Mouse (Mus musculus): ENCODE measurements around the gene Klf12. TPM values are rescaled to one million over a fixed set of nuclear protein-coding genes. Genes with fewer than 3 reads are reported as not detected.

Gene Klf12
- polyA plus RNA-seq, 1 experiment from 2014 or later = 11.8 TPM

DNA sequence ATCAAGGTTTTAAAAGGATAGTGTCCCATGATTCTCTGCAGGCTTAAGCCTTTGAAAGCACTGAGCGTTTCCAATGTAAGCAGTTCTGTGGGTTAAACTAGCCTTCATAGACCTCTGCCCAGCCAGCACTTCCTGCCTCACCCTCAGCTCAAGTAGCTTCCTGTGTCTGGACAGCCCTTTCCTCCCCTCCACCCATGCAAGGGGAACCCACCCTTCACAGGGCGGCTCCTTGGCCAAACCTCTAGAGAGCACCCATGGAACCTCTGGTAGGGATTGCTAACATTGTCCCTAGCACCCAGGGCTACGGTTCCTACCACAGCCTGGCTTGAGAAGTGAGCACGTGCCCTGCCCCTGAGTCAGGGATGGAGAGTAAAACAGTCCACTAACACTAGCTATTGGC lies 23.9 kb downstream of the Klf12 start:
- H3K27ac ChIP-seq (ENCODE audit: low read depth, low read length) = no peak overlapping the region
- ATAC-seq (replicated peaks; ENCODE audit: low FRiP score) (no peak), DNase-seq (ENCODE audit: low spot score) (no peak)
- WGBS = 54% methylated on average over 4 of the region's 4 CpGs
- H3K9ac ChIP-seq (ENCODE audit: low read depth, low read length) = no peak overlapping the region
- no peaks in the 10 kb centered on the region for H3K4me1 ChIP-seq (replicated peaks; ENCODE audit: control insufficient read depth, insufficient read depth, low read length)
- H3K27me3 ChIP-seq (replicated peaks; ENCODE audit: control insufficient read depth, insufficient read depth, low read length) = no peaks in the 10 kb centered on the region
- H3K4me2 ChIP-seq = no peak overlapping the region
- H3K9me3 ChIP-seq (ENCODE audit: control insufficient read depth, low read length) = no peaks in the 10 kb centered on the region
- H3K36me3 ChIP-seq (ENCODE audit: control insufficient read depth, insufficient read depth, low read length) = no peaks in the 10 kb centered on the region
- H3K4me3 ChIP-seq (ENCODE audit: low read depth, low read length) = no peak overlapping the region

DNA sequence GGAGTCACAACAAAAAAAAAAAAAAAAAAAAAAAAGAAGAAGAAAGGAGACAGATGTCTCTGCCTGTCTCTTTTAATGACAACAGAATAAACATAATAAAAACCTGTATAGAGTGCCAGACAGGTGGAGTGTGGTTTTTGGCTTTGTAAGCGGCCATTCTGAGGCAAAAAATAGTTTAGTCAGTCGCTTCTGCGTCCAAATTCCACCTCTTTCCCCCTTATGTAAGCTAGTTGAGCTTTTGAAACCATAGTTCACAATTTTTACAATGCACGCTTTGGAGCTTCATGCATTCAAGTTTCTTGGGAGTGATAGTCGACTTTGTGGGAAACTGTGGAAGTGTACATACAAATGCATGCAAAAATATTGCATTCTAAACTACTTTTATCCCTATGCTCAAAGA lies 41.4 kb downstream of the Klf12 start:
- no peak for DNase-seq (ENCODE audit: low spot score)

DNA sequence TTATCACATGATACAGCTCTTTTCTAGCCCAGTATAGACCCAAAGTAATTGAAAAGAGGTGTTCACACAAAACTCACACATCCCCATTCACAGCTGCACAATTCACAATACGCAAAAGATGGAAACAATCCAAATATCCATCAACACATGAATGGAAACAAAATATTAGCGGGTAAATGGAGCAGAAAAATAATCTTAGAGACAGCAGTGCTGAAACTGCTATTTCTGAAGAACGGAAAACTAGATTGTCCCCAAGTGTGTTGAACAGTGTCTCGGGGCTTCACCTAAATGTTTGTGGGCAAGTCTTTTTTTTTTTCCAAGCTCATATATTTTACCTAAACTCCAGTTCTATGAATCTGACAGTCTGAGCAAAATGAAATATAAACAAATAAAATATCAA lies 44.6 kb downstream of the Klf12 start:
- Histone ChIP-seq H3K4me3 (ENCODE audit: low read depth, low read length) (no peak overlapping the region), H3K9ac (ENCODE audit: low read depth, low read length) (no peak overlapping the region), H3K27ac (ENCODE audit: low read depth, low read length) (no peak overlapping the region), H3K36me3 (ENCODE audit: control insufficient read depth, insufficient read depth, low read length) (no peaks in the 10 kb centered on the region), H3K27me3 (replicated peaks; ENCODE audit: control insufficient read depth, insufficient read depth, low read length) (no peaks in the 10 kb centered on the region), H3K4me1 (replicated peaks; ENCODE audit: control insufficient read depth, insufficient read depth, low read length) (no peaks in the 10 kb centered on the region), H3K9me3 (ENCODE audit: control insufficient read depth, low read length) (no peaks in the 10 kb centered on the region), H3K4me2 (no peak overlapping the region)
- WGBS = 84% methylated on average over 4 of the region's 4 CpGs
- ATAC-seq (replicated peaks; ENCODE audit: low FRiP score) (no peak), DNase-seq (ENCODE audit: low spot score) (no peak)

More for the DNA sequence above, 41.4 kb downstream of the Klf12 start:
- Histone ChIP-seq H3K36me3 (ENCODE audit: control insufficient read depth, insufficient read depth, low read length) (no peaks in the 10 kb centered on the region; the same call in 1 of the 2 replicates), H3K4me1 (replicated peaks; ENCODE audit: control insufficient read depth, insufficient read depth, low read length) (no peaks in the 10 kb centered on the region), H3K4me2 (no peak overlapping the region), H3K27me3 (replicated peaks; ENCODE audit: control insufficient read depth, insufficient read depth, low read length) (no peaks in the 10 kb centered on the region), H3K4me3 (ENCODE audit: low read depth, low read length) (no peak overlapping the region), H3K27ac (ENCODE audit: low read depth, low read length) (no peak overlapping the region), H3K9ac (ENCODE audit: low read depth, low read length) (no peak overlapping the region), H3K9me3 (ENCODE audit: control insufficient read depth, low read length) (no peaks in the 10 kb centered on the region)
- WGBS = 86% methylated on average over 5 of the region's 5 CpGs
- no peak for ATAC-seq (replicated peaks; ENCODE audit: low FRiP score)

DNA sequence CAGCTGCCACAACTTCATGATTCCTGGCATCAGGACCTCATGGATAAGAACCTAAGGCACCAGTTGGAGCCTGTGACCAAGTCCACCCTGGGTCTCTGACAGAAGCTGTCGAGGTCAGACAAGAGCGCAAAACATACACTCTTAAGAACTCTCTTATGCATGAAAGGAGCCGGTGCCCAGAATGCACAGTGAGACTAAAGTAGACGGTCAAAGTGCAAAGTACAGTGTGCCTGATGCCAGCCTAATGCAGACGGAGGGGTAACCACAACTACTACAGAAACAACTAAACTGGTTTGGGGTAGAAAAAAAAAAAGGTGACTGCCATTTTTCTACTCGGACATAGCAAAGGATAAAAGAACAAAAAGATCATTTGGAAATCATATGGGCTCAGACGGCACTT lies 47.7 kb downstream of the Klf12 start:
- no peak overlapping the region for H3K4me2 ChIP-seq
- H3K4me3 ChIP-seq (ENCODE audit: low read depth, low read length) = no peak overlapping the region
- no peaks in the 10 kb centered on the region for H3K4me1 ChIP-seq (replicated peaks; ENCODE audit: control insufficient read depth, insufficient read depth, low read length)
- H3K27me3 ChIP-seq (replicated peaks; ENCODE audit: control insufficient read depth, insufficient read depth, low read length) = no peaks in the 10 kb centered on the region
- no peak overlapping the region for H3K27ac ChIP-seq (ENCODE audit: low read depth, low read length)
- H3K9ac ChIP-seq (ENCODE audit: low read depth, low read length) = no peak overlapping the region
- no peak for DNase-seq (ENCODE audit: low spot score)
- 85% methylated on average over 7 of the region's 7 CpGs for WGBS
- no peaks in the 10 kb centered on the region for H3K36me3 ChIP-seq (ENCODE audit: control insufficient read depth, insufficient read depth, low read length)
- H3K9me3 ChIP-seq (ENCODE audit: control insufficient read depth, low read length) = no peaks in the 10 kb centered on the region
- no peak for ATAC-seq (replicated peaks; ENCODE audit: low FRiP score)

DNA sequence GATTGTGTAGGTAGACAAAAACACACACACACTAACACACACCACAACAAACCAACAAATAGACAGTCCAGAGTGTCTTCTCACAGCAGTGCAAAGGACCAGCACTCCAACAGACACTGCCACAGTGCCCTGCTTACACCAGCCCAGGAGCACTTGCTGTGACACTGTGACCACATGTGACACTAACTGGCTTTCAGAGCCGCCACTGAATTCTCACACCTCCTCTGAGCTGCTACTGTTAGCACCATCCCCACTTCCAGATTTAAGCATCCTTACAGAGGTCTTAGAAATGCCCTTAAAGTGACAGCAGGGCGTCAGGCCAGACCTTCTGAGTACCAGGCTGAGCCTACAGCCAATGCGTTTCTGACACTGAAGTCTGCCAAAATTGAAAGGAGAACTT lies 48.7 kb downstream of the Klf12 start:
- ATAC-seq (replicated peaks; ENCODE audit: low FRiP score) = no peak
- WGBS = 40% methylated on average over 3 of the region's 3 CpGs
- no peak for DNase-seq (ENCODE audit: low spot score)
- no peaks in the 10 kb centered on the region for H3K4me1 ChIP-seq (replicated peaks; ENCODE audit: control insufficient read depth, insufficient read depth, low read length)
- H3K36me3 ChIP-seq (ENCODE audit: control insufficient read depth, insufficient read depth, low read length) = no peaks in the 10 kb centered on the region
- no peak overlapping the region for H3K9ac ChIP-seq (ENCODE audit: low read depth, low read length)
- H3K9me3 ChIP-seq (ENCODE audit: control insufficient read depth, low read length) = no peaks in the 10 kb centered on the region
- no peaks in the 10 kb centered on the region for H3K27me3 ChIP-seq (replicated peaks; ENCODE audit: control insufficient read depth, insufficient read depth, low read length)
- H3K27ac ChIP-seq (ENCODE audit: low read depth, low read length) = no peak overlapping the region
- H3K4me3 ChIP-seq (ENCODE audit: low read depth, low read length) = no peak overlapping the region
- no peak overlapping the region for H3K4me2 ChIP-seq

DNA sequence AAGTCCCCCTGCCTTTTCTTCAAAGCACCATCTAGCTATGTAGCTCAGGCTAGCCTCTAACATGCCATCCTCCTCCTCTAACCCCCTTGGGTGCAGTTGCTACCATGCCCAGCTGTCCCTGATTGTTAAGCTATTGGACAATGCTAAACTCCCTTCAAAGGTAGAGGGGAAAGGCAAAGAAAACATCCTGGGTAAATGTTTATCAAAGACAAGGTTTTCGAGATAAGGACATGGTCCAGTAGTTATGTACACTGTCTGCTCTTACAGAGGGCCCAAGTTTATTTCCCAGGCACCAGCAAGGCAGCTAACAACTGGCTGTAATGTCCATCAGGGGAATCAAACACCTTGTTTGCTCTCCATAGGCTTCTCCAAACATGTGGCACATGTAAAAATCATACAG lies 53.1 kb downstream of the Klf12 start:
- H3K9ac ChIP-seq (ENCODE audit: low read depth, low read length) = no peak overlapping the region
- H3K27ac ChIP-seq (ENCODE audit: low read depth, low read length) = no peak overlapping the region
- no peak for DNase-seq (ENCODE audit: low spot score)
- H3K9me3 ChIP-seq (ENCODE audit: control insufficient read depth, low read length) = no peaks in the 10 kb centered on the region
- H3K36me3 ChIP-seq (ENCODE audit: control insufficient read depth, insufficient read depth, low read length) = no peaks in the 10 kb centered on the region
- ATAC-seq (replicated peaks; ENCODE audit: low FRiP score) = peak; percentile 57; the same call in 1 of the 2 replicates
- no peak overlapping the region for H3K4me3 ChIP-seq (ENCODE audit: low read depth, low read length)
- H3K27me3 ChIP-seq (replicated peaks; ENCODE audit: control insufficient read depth, insufficient read depth, low read length) = no peaks in the 10 kb centered on the region
- WGBS = 47% methylated on average over 1 of the region's 1 CpGs
- no peak overlapping the region for H3K4me2 ChIP-seq
- H3K4me1 ChIP-seq (replicated peaks; ENCODE audit: control insufficient read depth, insufficient read depth, low read length) = no peaks in the 10 kb centered on the region

DNA sequence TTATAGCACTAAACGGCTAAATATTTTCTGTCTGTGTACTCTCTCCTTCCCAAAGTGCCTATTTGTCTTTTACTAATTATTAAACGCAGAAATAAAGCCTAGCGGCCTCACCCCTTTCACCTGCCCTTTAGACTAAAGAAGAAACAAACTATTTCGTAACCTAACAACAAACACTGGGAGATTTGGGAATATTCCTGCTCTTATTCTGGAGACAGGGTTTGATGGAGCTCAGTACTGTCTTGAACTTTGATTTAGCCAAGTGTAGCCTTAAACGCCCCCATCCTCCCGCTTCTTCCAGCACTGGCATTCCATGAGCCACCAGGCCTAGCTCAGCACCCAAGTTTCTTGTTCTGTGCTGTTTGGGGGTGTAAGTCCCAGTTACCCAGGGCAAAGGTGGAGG lies 56.4 kb downstream of the Klf12 start:
- no peaks in the 10 kb centered on the region for H3K36me3 ChIP-seq (ENCODE audit: control insufficient read depth, insufficient read depth, low read length)
- no peak; the same call in 1 of the 2 replicates for ATAC-seq (replicated peaks; ENCODE audit: low FRiP score)
- no peak overlapping the region for H3K4me2 ChIP-seq

DNA sequence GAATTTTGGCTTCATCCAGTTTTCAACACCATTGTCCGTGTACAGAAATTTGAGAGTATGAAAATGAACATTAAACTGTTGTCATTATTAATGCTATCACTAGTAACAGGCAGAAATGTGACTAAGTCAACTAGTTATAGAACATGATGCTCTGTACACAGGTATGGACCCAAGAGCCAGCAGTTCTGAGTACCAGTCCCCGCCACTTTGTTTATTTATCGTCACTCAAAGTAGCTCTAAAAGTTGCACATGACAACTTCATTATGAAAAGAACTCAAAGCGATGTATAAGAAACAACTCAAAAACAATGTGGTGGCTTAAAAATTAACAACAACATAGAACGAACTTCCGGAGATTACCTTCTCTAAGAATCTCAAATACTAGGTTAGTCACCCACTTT lies 56.8 kb downstream of the Klf12 start:
- Histone ChIP-seq H3K9me3 (ENCODE audit: control insufficient read depth, low read length) (no peaks in the 10 kb centered on the region), H3K27ac (ENCODE audit: low read depth, low read length) (no peak overlapping the region), H3K27me3 (replicated peaks; ENCODE audit: control insufficient read depth, insufficient read depth, low read length) (no peaks in the 10 kb centered on the region), H3K9ac (ENCODE audit: low read depth, low read length) (no peak overlapping the region), H3K4me2 (no peak overlapping the region), H3K4me3 (ENCODE audit: low read depth, low read length) (no peak overlapping the region), H3K36me3 (ENCODE audit: control insufficient read depth, insufficient read depth, low read length) (no peaks in the 10 kb centered on the region), H3K4me1 (replicated peaks; ENCODE audit: control insufficient read depth, insufficient read depth, low read length) (no peaks in the 10 kb centered on the region)
- DNase-seq (ENCODE audit: low spot score) (no peak), ATAC-seq (replicated peaks; ENCODE audit: low FRiP score) (no peak)
- 79% methylated on average over 6 of the region's 6 CpGs for WGBS

More for the DNA sequence above, 56.4 kb downstream of the Klf12 start:
- Histone ChIP-seq H3K9me3 (ENCODE audit: control insufficient read depth, low read length) (no peaks in the 10 kb centered on the region), H3K27ac (ENCODE audit: low read depth, low read length) (no peak overlapping the region), H3K4me1 (replicated peaks; ENCODE audit: control insufficient read depth, insufficient read depth, low read length) (no peaks in the 10 kb centered on the region), H3K9ac (ENCODE audit: low read depth, low read length) (no peak overlapping the region), H3K27me3 (replicated peaks; ENCODE audit: control insufficient read depth, insufficient read depth, low read length) (no peaks in the 10 kb centered on the region), H3K4me3 (ENCODE audit: low read depth, low read length) (no peak overlapping the region)
- WGBS = 74% methylated on average over 6 of the region's 6 CpGs
- no peak for DNase-seq (ENCODE audit: low spot score)

DNA sequence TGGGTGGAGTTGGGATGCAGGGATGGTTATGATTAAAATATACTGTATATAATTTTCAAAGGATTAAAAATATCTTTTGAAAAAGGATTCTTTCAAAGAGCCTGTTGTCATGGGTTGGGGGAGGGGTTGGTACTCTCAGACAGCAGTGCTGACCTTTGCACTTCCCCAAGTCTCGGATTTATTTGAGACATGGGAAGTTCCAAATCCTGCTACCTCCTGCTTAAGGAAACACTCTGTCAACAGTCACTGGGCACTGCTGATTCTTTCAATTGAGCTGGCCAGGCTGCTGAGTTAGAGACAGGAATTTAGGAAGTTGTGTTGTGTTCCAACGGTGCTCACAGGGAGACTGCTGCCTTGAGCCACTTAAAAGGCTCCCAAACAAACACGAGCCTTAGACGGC lies 60.3 kb downstream of the Klf12 start:
- no peaks in the 10 kb centered on the region for H3K27me3 ChIP-seq (replicated peaks; ENCODE audit: control insufficient read depth, insufficient read depth, low read length)
- DNase-seq (ENCODE audit: low spot score) (no peak), ATAC-seq (replicated peaks; ENCODE audit: low FRiP score) (no peak)
- H3K4me1 ChIP-seq (replicated peaks; ENCODE audit: control insufficient read depth, insufficient read depth, low read length) = no peaks in the 10 kb centered on the region
- no peak overlapping the region for H3K27ac ChIP-seq (ENCODE audit: low read depth, low read length)
- no peak overlapping the region for H3K9ac ChIP-seq (ENCODE audit: low read depth, low read length)
- H3K9me3 ChIP-seq (ENCODE audit: control insufficient read depth, low read length) = no peaks in the 10 kb centered on the region
- no peak overlapping the region for H3K4me3 ChIP-seq (ENCODE audit: low read depth, low read length)
- H3K4me2 ChIP-seq = no peak overlapping the region
- WGBS = 44% methylated on average over 4 of the region's 4 CpGs
- no peaks in the 10 kb centered on the region for H3K36me3 ChIP-seq (ENCODE audit: control insufficient read depth, insufficient read depth, low read length)

Measured in liver, embryonic 11.5 days (tissue).